7 mouse cellular contexts compared by ENCODE assay signal in genomic region chr7:44604139-44604606, GRCm38 (mm10). TPM values are rescaled to one million over a fixed set of nuclear protein-coding genes. Genes with fewer than 3 reads are reported as not detected.
DNase-seq lines count a peak whose midpoint lies in the region; ATAC-seq and TF ChIP-seq lines count a peak whose summit lies in the region.

No protein-coding gene starts in this region.

- peak; percentile 62 for DNase-seq in right cerebral cortex, postnatal 14 days
- DNase-seq in right cerebral cortex, adult 18-20 months, result no peak
- peak; percentile 89 for DNase-seq in embryo, embryonic 10.5 days (ENCODE audit: low spot score)
- peak; percentile 78 for DNase-seq in hindbrain, postnatal 0 days (ENCODE audit: low spot score)
- peak; percentile 29 for DNase-seq in lung, postnatal 10 days
- DNase-seq in left cerebral cortex, adult 11 months (ENCODE audit: low spot score), result no peak
- DNase-seq in gastrocnemius, postnatal 4 days (ENCODE audit: low spot score in 2 of 2), result no peak

- H3K4me1 ChIP-seq in hindbrain, postnatal 0 days (ENCODE audit: insufficient read depth, low read length), result peaks cover 11% of the 10 kb centered on the region

- no peaks in the 10 kb centered on the region for H3K9me3 ChIP-seq in hindbrain, postnatal 0 days (ENCODE audit: low read length)

- no peak overlapping the region for H3K27ac ChIP-seq in hindbrain, postnatal 0 days

- no peak overlapping the region for H3K9ac ChIP-seq in hindbrain, postnatal 0 days (replicated peaks; ENCODE audit: low read length)

- WGBS in hindbrain, postnatal 0 days, result under 1% methylated on average over 24 of the region's 25 CpGs

- peak; percentile 66 for ATAC-seq in hindbrain, postnatal 0 days

- H3K27me3 ChIP-seq in hindbrain, postnatal 0 days (ENCODE audit: insufficient read depth, low read length), result peaks cover 4% of the 10 kb centered on the region; the same call in 1 of the 2 replicates

- peak overlapping the region; percentile 24 for H3K4me3 ChIP-seq in hindbrain, postnatal 0 days (ENCODE audit: low read length)

- peak; percentile 56 for TF ChIP-seq CTCF in hindbrain, postnatal 0 days (IDR thresholded peaks at IDR 0.05; ENCODE audit: low read depth)

- H3K4me2 ChIP-seq in hindbrain, postnatal 0 days (ENCODE audit: low read depth, low read length), result peak overlapping the region; percentile 52

- no peaks in the 10 kb centered on the region for H3K36me3 ChIP-seq in hindbrain, postnatal 0 days (ENCODE audit: insufficient read depth, low read length)

RNA-seq across cellular contexts. Expression of gene Kcnc3, which starts 13.7 kb away (rescaled TPM):
- total RNA-seq in hindbrain, postnatal 0 days (2014; rRNA removed), result 24.7 and 37.0 TPM in 2 replicates
- 8.0 and 8.2 TPM in 2 replicates for polyA plus RNA-seq in hindbrain, postnatal 0 days (2015; fragmentation: Nextera tagmentation; extraction: Ambion mirVana)
- total RNA-seq in gastrocnemius, postnatal 4 days (2021), result 1 to 10 TPM in 1 of 2 experiments, under 1 TPM in 1; 0.91 to 1.1 TPM

RNA-seq across cellular contexts. Expression of gene Napsa, which starts 32.0 kb away (rescaled TPM):
- total RNA-seq in hindbrain, postnatal 0 days (2014; rRNA removed), result 0.90 TPM in 1 of 2 replicates, not detected in the other
- polyA plus RNA-seq in hindbrain, postnatal 0 days (2015; fragmentation: Nextera tagmentation; extraction: Ambion mirVana), result 0.26 and 0.69 TPM in 2 replicates
- under 1 TPM; 0.65 to 0.81 TPM for total RNA-seq in gastrocnemius, postnatal 4 days (2021)

RNA-seq across cellular contexts. Expression of gene Nr1h2, which starts 50.4 kb away (rescaled TPM):
- total RNA-seq in hindbrain, postnatal 0 days (2014; rRNA removed), result 71.2 and 76.4 TPM in 2 replicates
- 50.5 and 57.6 TPM in 2 replicates for polyA plus RNA-seq in hindbrain, postnatal 0 days (2015; fragmentation: Nextera tagmentation; extraction: Ambion mirVana)
- 10 to 100 TPM; 38.3 to 45.3 TPM for total RNA-seq in gastrocnemius, postnatal 4 days (2021)

RNA-seq across cellular contexts. Expression of gene Pold1, which starts 55.5 kb away (rescaled TPM):
- total RNA-seq in hindbrain, postnatal 0 days (2014; rRNA removed), result 26.3 and 30.0 TPM in 2 replicates
- polyA plus RNA-seq in hindbrain, postnatal 0 days (2015; fragmentation: Nextera tagmentation; extraction: Ambion mirVana), result 17.6 and 18.7 TPM in 2 replicates
- 10 to 100 TPM; 32.0 to 35.2 TPM for total RNA-seq in gastrocnemius, postnatal 4 days (2021)

Comparison
In these comparisons a context has a peak if more than half of its experiments do, and no peak if none do; other contexts are left out.
1. DNase-seq: peak in right cerebral cortex, postnatal 14 days (single experiment), embryo, embryonic 10.5 days (single experiment), hindbrain, postnatal 0 days (single experiment) and lung, postnatal 10 days (single experiment); none in right cerebral cortex, adult 18-20 months (single experiment), left cerebral cortex, adult 11 months (single experiment) and gastrocnemius, postnatal 4 days (0 of 2).
2. RNA of gene Kcnc3, which starts 13.7 kb away (total RNA-seq): 24.7 to 37.0 TPM in hindbrain, postnatal 0 days; 0.91 to 1.1 TPM in gastrocnemius, postnatal 4 days; every median in the first group is over 10 times any median in the second.